Mouse (Mus musculus) fibroblast of lung, adult 2 months (primary cell): ENCODE measurements around the gene Tnfrsf25.
A peak's percentile ranks its signal among the peaks of the same experiment; 100 is the strongest.

ENCODE experiments used
- DNase-seq: peaks from one replicate; pipeline ENCODE4 v3.0.0-alpha.2; 2011; ENCODE audit warnings: low read depth

Gene Tnfrsf25

DNA sequence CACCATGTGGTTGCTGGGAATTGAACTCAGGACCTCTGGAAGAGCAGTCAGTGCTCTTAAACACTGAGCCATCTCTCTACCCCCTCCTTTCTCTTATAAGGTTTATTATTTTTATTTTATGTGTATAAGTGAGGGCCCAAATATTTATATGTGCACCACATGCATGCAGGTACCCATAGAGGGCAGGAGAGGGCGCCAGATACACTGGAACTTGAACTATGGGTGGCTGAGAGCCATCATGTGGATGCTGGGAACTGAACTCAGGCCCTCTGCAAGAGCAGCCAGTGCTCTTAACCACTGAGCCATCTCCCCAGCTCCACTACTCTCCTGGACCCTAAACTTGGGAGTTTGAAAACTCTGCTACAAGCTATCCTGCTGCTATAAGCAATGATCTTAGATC, 27.9 kb downstream of the Tnfrsf25 start:
- DNase-seq, result no peak

DNA sequence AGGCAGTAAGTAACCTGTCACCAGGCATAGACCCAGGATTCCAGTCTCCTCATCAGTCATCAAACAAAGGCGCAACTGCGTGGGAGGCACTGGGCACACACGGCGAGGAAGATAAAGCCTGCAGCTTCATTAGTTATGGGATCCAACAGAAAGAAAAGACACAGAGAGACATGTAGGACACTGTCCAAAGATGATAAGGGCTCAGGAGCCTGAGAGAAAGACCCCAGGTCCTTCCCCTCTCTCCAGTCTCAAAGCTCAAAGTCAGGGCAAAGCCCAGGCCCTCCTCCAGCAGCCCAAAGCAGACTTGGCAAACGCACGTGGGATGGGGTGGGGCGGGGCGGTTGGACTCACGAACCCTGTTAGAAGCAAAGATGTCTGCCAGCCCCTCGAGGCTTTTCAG, 29.7 kb downstream of the Tnfrsf25 start:
- no peak for DNase-seq

GRCm38 (mm10) chr4:152146033-152146827, 30.5 kb downstream of the Tnfrsf25 start:
- no peak for DNase-seq

- no peak for DNase-seq
Observed at GRCm38 (mm10) chr4:152150546-152150945, 34.8 kb downstream of the Tnfrsf25 start.

- DNase-seq, result no peak
Observed at GRCm38 (mm10) chr4:152151451-152151965, 35.8 kb downstream of the Tnfrsf25 start.

GRCm38 (mm10) chr4:152151966-152152544, 36.3 kb downstream of the Tnfrsf25 start, which contains the start of gene Espn:
TSS of gene Espn (minus strand) at chr4:152152371.
- no peak for DNase-seq

- DNase-seq, result peak; percentile 60
Observed at GRCm38 (mm10) chr4:152153771-152154177, 38.0 kb downstream of the Tnfrsf25 start.

GRCm38 (mm10) chr4:152155019-152155418, 39.3 kb downstream of the Tnfrsf25 start:
- DNase-seq, result no peak

DNA sequence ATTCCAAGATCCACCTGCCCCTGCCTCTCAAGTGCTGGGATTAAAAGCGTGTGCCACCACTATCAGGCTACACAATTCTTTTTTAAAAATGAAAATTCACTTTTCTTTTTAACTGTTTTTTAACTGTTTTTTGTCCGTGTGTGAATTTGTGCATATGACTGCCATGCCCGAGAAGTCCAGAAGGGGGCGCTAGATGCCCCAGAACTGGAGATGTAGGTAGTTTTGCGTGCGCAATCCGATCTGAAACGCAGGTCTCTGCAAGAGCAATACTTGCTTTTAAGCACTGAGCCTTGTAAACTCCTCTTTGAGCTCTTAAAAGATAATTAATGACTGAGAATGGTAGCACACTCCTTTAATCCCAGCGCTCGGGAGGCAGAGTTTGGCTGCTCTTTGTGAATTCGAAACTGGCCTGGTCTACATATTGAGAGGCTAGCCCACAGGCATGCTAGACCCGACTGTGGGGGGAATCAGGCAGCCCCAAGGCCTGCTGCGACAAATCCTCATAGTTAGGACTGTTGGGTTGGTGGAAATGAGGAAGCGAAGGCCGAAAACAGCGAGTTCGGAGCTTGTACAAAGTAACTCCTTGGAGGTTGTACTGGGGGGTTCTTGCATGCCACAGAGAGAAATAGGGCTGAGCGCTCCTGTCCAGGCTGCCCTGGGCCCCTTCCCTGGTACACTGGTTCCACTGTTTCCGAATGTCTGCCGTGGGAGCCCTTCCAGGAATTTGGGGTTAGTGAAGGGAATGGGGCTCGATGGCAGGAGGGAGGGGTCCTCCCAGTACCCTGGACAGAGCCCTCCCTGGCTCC, 42.2 kb downstream of the Tnfrsf25 start:
- DNase-seq, result no peak

- no peak for DNase-seq
Observed at GRCm38 (mm10) chr4:152158585-152159284, 43.0 kb downstream of the Tnfrsf25 start, which contains the start of gene Hes2. TSS of gene Hes2 (plus strand) at chr4:152158867.

GRCm38 (mm10) chr4:152159285-152159678, 43.5 kb downstream of the Tnfrsf25 start:
- DNase-seq, result no peak

- DNase-seq, result no peak
Observed at GRCm38 (mm10) chr4:152160748-152161147, 45.0 kb downstream of the Tnfrsf25 start.

GRCm38 (mm10) chr4:152161601-152162000, 45.9 kb downstream of the Tnfrsf25 start:
- DNase-seq, result no peak

GRCm38 (mm10) chr4:152162748-152163147, 47.0 kb downstream of the Tnfrsf25 start:
- no peak for DNase-seq

DNA sequence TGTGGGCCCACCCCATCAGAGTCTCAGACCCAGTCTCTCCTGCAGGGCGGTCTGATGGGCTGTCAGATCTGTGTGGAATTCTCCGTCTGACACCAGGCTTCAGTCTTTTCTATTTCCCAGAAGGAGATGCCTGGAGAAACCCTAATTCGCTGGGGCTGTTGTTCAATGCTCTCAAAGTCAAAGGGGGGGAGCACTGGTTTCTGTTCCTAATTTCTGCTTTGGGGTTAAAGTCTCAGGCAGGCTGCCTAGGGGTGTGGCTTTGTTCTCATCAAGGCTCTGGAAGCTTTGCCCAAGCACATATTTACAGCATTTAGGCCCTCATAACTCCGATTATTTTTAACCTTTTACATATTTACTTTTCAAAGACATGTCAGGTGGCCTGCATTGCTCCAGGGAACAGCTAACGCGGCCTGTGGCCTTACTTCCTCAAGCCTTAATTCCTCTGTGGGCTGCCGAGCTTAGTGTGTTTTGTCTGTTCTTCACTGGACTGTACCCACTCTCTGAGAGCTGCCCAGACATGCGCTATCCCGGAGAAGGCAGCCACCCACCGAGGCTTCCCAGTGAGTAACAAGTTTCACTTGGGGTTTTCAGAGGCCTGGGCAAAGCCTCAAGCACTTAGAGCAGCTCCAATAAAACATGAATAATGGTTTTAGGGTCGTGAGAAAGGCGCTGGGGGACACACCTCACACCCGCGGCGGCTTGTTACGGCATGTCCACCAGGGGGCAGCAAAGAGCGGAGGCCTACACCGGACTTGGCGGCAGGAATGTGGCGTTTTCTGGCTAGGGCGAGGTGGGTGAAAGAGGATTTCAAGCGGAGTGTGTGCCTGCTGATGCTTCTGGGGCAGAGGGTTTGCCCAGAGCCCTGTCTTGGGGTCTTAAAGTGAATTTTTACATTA, 49.5 kb downstream of the Tnfrsf25 start:
- DNase-seq, result peak; percentile 69

DNA sequence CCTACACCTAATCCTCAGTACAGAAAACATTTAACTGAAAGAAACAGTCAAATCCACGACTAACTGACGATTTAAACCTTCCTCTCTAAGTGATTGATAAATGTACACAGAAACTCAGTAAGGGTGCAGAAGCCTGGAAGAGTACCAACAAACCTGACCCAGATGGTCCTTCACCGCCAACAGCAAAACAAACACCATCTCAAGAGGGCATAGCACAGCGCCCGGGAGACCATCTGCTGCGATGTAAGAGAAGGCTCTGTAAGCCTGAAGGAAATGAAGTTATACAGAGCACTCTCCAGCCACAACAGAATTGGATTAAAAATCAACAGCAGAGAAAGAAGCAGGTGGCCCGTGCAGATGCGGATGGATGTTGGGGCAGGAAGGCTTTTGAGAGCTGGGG, 52.3 kb downstream of the Tnfrsf25 start:
- no peak for DNase-seq

DNA sequence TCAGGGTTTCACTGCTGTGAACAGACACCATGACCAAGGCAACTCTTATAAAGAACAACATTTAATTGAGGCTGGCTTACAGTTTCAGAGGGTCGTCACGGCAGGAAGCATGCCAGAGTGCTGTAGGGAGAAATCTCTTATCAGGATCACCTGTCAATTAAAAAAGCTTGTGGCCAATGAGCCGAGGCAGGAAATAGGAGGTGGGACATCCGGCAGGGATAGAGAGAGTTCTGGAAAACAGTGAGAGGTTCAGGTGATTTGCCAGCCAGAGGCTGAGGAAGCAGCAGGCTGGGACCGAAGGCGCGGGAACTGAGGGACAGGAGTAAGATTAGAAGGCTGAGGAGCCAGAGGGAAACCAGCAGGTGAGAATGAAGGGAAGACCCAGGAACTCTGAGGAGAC, 53.4 kb downstream of the Tnfrsf25 start:
- no peak for DNase-seq
